Mouse (Mus musculus) limb, embryonic 14.5 days (tissue): ENCODE measurements around the gene Tnn. TPM values are rescaled to one million over a fixed set of nuclear protein-coding genes. Genes with fewer than 3 reads are reported as not detected.

Experiments used
- ATAC-seq: fragments of 200-750 bp; cut with Nextera tagmentation; 2 replicates; pipeline ENCODE4 v1.8.0; 2017; ENCODE audit warnings: low read depth, moderate number of reproducible peaks, moderate TSS enrichment; ENCODE audit not compliant: low FRiP score
- DNase-seq: peaks from one replicate; pipeline ENCODE4 v3.0.0-alpha.2; 2015; ENCODE audit warnings: low spot score
- H3K27ac ChIP-seq: fragments of 300-500 bp; sonication (generic); replicated peaks from 2 replicates; pipeline ENCODE4 v1.5.1; 2014; ENCODE audit warnings: low read depth, mild to moderate bottlenecking, low read length, moderate library complexity, mixed read lengths
- H3K27me3 ChIP-seq: fragments of 300-500 bp; sonication (generic); 2 replicates; pipeline ENCODE4 v1.6.1; 2014; ENCODE audit warnings: low read length, mixed read lengths; ENCODE audit not compliant: control insufficient read depth, insufficient read depth
- H3K36me3 ChIP-seq: fragments of 300-500 bp; sonication (generic); 2 replicates; pipeline ENCODE4 v1.6.1; 2014; ENCODE audit warnings: mild to moderate bottlenecking, low read length, moderate library complexity, mixed read lengths; ENCODE audit not compliant: control insufficient read depth, insufficient read depth
- H3K4me1 ChIP-seq: fragments of 300-500 bp; sonication (generic); 2 replicates; pipeline ENCODE4 v1.6.1; 2014; ENCODE audit warnings: antibody characterized with exemption, low read length, mixed read lengths; ENCODE audit not compliant: control insufficient read depth, insufficient read depth
- H3K4me2 ChIP-seq: fragments of 300-500 bp; sonication (generic); replicated peaks from 2 replicates; pipeline ENCODE4 v1.6.1; 2014; ENCODE audit warnings: low read depth, mild to moderate bottlenecking, low read length, moderate library complexity; ENCODE audit not compliant: severe bottlenecking
- H3K4me3 ChIP-seq: fragments of 300-500 bp; sonication (generic); replicated peaks from 2 replicates; pipeline ENCODE4 v1.5.1; 2014; ENCODE audit warnings: low read length
- H3K9ac ChIP-seq: fragments of 300-500 bp; sonication (generic); 2 replicates; pipeline ENCODE4 v1.6.1; 2014; ENCODE audit warnings: mild to moderate bottlenecking, low read depth, low read length, moderate library complexity; ENCODE audit not compliant: severe bottlenecking
- H3K9me3 ChIP-seq: fragments of 300-500 bp; sonication (generic); 2 replicates; pipeline ENCODE4 v1.6.1; 2016; ENCODE audit warnings: low read length; ENCODE audit not compliant: control insufficient read depth
- POLR2A ChIP-seq: fragments of 200-500 bp; IDR thresholded peaks from 2 replicates; pipeline ENCODE4 v1.8.0; 2012; ENCODE audit warnings: inconsistent platforms, mild to moderate bottlenecking, moderate library complexity, borderline replicate concordance; ENCODE audit not compliant: insufficient read depth, insufficient read length; ENCODE audit errors: extremely low read depth
- WGBS: fragments of 180-500 bp; shearing (Covaris S2); extraction: QIAGEN DNeasy Blood & Tissue Kit; methylation state at CpG from one replicate; pipeline ENCODE4 v1.1.7; 2014; 5-methylcytosine and 5-hydroxymethylcytosine counted together
- polyA plus RNA-seq, 2 experiments: library from polyadenylated mRNA; depleted of rRNA in 1 of 2; stranded (reverse) in 1 of 2; unstranded in 1 of 2; fragments of >200 nt; fragmentation: Nextera tagmentation in 1 of 2; extraction: Ambion mirVana in 1 of 2; gene quantifications; 2 replicates each; pipeline versions ENCODE4 v1.2.1 to v1.2.3; 2012 to 2014

The Tnn gene
- polyA plus RNA-seq, 2 experiments = 5.4 TPM

GRCm38 (mm10) chr1:160147274-160147673 is 6.1 kb downstream of the Tnn start:
- Histone ChIP-seq H3K27ac (no peak overlapping the region), H3K9me3 (no peaks in the 10 kb centered on the region), H3K4me2 (no peak overlapping the region), H3K36me3 (no peaks in the 10 kb centered on the region), H3K4me1 (no peaks in the 10 kb centered on the region; the same call in 1 of the 2 replicates), H3K9ac (no peak overlapping the region), H3K4me3 (no peak overlapping the region), H3K27me3 (no peaks in the 10 kb centered on the region)
- ATAC-seq (no peak), DNase-seq (no peak)
- 85% methylated on average over 7 of the region's 7 CpGs for WGBS
- no peak for TF ChIP-seq POLR2A

GRCm38 (mm10) chr1:160145606-160146005 is 7.8 kb downstream of the Tnn start:
- no peaks in the 10 kb centered on the region for H3K27me3 ChIP-seq
- no peak overlapping the region for H3K27ac ChIP-seq
- H3K4me1 ChIP-seq = no peaks in the 10 kb centered on the region; the same call in 1 of the 2 replicates
- no peak overlapping the region for H3K4me2 ChIP-seq
- H3K4me3 ChIP-seq = no peak overlapping the region
- ATAC-seq = no peak
- no peak for DNase-seq
- no peak for TF ChIP-seq POLR2A
- H3K36me3 ChIP-seq = no peaks in the 10 kb centered on the region
- no peak overlapping the region for H3K9ac ChIP-seq
- 80% methylated on average over 3 of the region's 3 CpGs for WGBS
- no peaks in the 10 kb centered on the region for H3K9me3 ChIP-seq

- no peak for TF ChIP-seq POLR2A
- Histone ChIP-seq H3K4me3 (no peak overlapping the region), H3K4me2 (no peak overlapping the region), H3K9ac (no peak overlapping the region), H3K27ac (no peak overlapping the region), H3K4me1 (no peaks in the 10 kb centered on the region), H3K9me3 (no peaks in the 10 kb centered on the region), H3K27me3 (no peaks in the 10 kb centered on the region), H3K36me3 (no peaks in the 10 kb centered on the region)
- WGBS = 79% methylated on average over 7 of the region's 7 CpGs
- ATAC-seq (no peak), DNase-seq (no peak)
Measured at GRCm38 (mm10) chr1:160144343-160144742, 9.0 kb downstream of the Tnn start.

- Histone ChIP-seq H3K9ac (no peak overlapping the region), H3K4me2 (no peak overlapping the region), H3K27me3 (no peaks in the 10 kb centered on the region), H3K27ac (no peak overlapping the region), H3K4me1 (peaks cover 4% of the 10 kb centered on the region; the same call in 1 of the 2 replicates), H3K9me3 (no peaks in the 10 kb centered on the region), H3K4me3 (no peak overlapping the region), H3K36me3 (no peaks in the 10 kb centered on the region)
- peak; percentile 62 for DNase-seq
- WGBS = 44% methylated on average over 7 of the region's 7 CpGs
- TF ChIP-seq POLR2A = no peak
- ATAC-seq = no peak
Measured at GRCm38 (mm10) chr1:160136362-160136890, 17.0 kb downstream of the Tnn start.

- Histone ChIP-seq H3K4me2 (no peak overlapping the region), H3K36me3 (no peaks in the 10 kb centered on the region), H3K4me3 (no peak overlapping the region), H3K9me3 (no peaks in the 10 kb centered on the region), H3K27ac (no peak overlapping the region), H3K4me1 (peaks cover 4% of the 10 kb centered on the region; the same call in 1 of the 2 replicates), H3K9ac (no peak overlapping the region), H3K27me3 (no peaks in the 10 kb centered on the region)
- 81% methylated on average over 4 of the region's 4 CpGs for WGBS
- no peak for TF ChIP-seq POLR2A
- DNase-seq = no peak
- no peak for ATAC-seq
Measured at GRCm38 (mm10) chr1:160133464-160134079, 19.8 kb downstream of the Tnn start.
